Mouse (Mus musculus): Measurements from ENCODE around the gene Sept8.
"Not testable (repeated sequence)": the region's sequence is repeated elsewhere in the genome, so short reads cannot be mapped to it uniquely, and the experiment has no call there.

The Sept8 gene

GRCm38 (mm10) chr11:53523545-53524405 is 4.7 kb downstream of the Sept8 start:
- no peak for DNase-seq (ENCODE audit: extremely low spot score, low read depth, low spot score)

GRCm38 (mm10) chr11:53524905-53525304 is 5.8 kb downstream of the Sept8 start:
- DNase-seq (ENCODE audit: extremely low spot score, low read depth, low spot score), result no peak

- no peak for DNase-seq (ENCODE audit: extremely low spot score, low read depth, low spot score)
These were observed 6.4 kb downstream of the Sept8 start for GRCm38 (mm10) chr11:53525461-53525860.

GRCm38 (mm10) chr11:53528397-53529252 is 9.6 kb downstream of the Sept8 start:
- DNase-seq (ENCODE audit: extremely low spot score, low read depth, low spot score), result no peak

- DNase-seq (ENCODE audit: extremely low spot score, low read depth, low spot score), result no peak
These were observed 10.1 kb downstream of the Sept8 start for GRCm38 (mm10) chr11:53529253-53529557.

- DNase-seq (ENCODE audit: extremely low spot score, low read depth, low spot score), result no peak
These were observed 10.9 kb downstream of the Sept8 start for GRCm38 (mm10) chr11:53530001-53530400.

GRCm38 (mm10) chr11:53531578-53532230 is 12.6 kb downstream of the Sept8 start:
- DNase-seq (ENCODE audit: extremely low spot score, low read depth, low spot score), result no peak

- DNase-seq (ENCODE audit: extremely low spot score, low read depth, low spot score), result no peak
These were observed 13.2 kb downstream of the Sept8 start for GRCm38 (mm10) chr11:53532231-53532620.

GRCm38 (mm10) chr11:53539002-53539491 is 20.0 kb downstream of the Sept8 start:
- DNase-seq (ENCODE audit: extremely low spot score, low read depth, low spot score), result no peak

- no peak for DNase-seq (ENCODE audit: extremely low spot score, low read depth, low spot score)
These were observed 21.3 kb downstream of the Sept8 start for GRCm38 (mm10) chr11:53540394-53540793.

- no peak for DNase-seq (ENCODE audit: extremely low spot score, low read depth, low spot score)
These were observed 22.2 kb downstream of the Sept8 start for GRCm38 (mm10) chr11:53541222-53541621.

GRCm38 (mm10) chr11:53543021-53543420 is 24.0 kb downstream of the Sept8 start:
- no peak for DNase-seq (ENCODE audit: extremely low spot score, low read depth, low spot score)

GRCm38 (mm10) chr11:53546271-53546670 is 27.2 kb downstream of the Sept8 start:
- no peak for DNase-seq (ENCODE audit: extremely low spot score, low read depth, low spot score)

- DNase-seq (ENCODE audit: extremely low spot score, low read depth, low spot score), result no peak
These were observed 28.5 kb downstream of the Sept8 start for GRCm38 (mm10) chr11:53547566-53547965.

- DNase-seq (ENCODE audit: extremely low spot score, low read depth, low spot score), result no peak
These were observed 29.1 kb downstream of the Sept8 start for GRCm38 (mm10) chr11:53548036-53548605.

- no peak for DNase-seq (ENCODE audit: extremely low spot score, low read depth, low spot score)
These were observed 31.7 kb downstream of the Sept8 start for GRCm38 (mm10) chr11:53550714-53551113.

GRCm38 (mm10) chr11:53551754-53552153 is 32.7 kb downstream of the Sept8 start:
- DNase-seq (ENCODE audit: extremely low spot score, low read depth, low spot score), result no peak

- DNase-seq (ENCODE audit: extremely low spot score, low read depth, low spot score), result not testable (repeated sequence)
These were observed 37.5 kb downstream of the Sept8 start for GRCm38 (mm10) chr11:53556529-53556928.

GRCm38 (mm10) chr11:53557992-53558391 is 38.9 kb downstream of the Sept8 start:
- DNase-seq (ENCODE audit: extremely low spot score, low read depth, low spot score), result not testable (repeated sequence)

- DNase-seq (ENCODE audit: extremely low spot score, low read depth, low spot score), result not testable (repeated sequence)
These were observed 40.9 kb downstream of the Sept8 start for GRCm38 (mm10) chr11:53559980-53560379.

GRCm38 (mm10) chr11:53561986-53562385 is 42.9 kb downstream of the Sept8 start:
- no peak for DNase-seq (ENCODE audit: extremely low spot score, low read depth, low spot score)
